Mouse (Mus musculus) erythroblast, embryonic 14.5 days (primary cell): Measurements from ENCODE around the gene Tmc6.

Source experiments
- GATA1 ChIP-seq: IDR thresholded peaks from 2 replicates; pipeline ENCODE4 v1.6.1; 2012; ENCODE audit warnings: low read length, inconsistent platforms, mixed read lengths
- TAL1 ChIP-seq: IDR thresholded peaks from 3 replicates; pipeline ENCODE4 v1.6.1; 2012; ENCODE audit warnings: low read length, inconsistent platforms, mixed read lengths

DNA sequence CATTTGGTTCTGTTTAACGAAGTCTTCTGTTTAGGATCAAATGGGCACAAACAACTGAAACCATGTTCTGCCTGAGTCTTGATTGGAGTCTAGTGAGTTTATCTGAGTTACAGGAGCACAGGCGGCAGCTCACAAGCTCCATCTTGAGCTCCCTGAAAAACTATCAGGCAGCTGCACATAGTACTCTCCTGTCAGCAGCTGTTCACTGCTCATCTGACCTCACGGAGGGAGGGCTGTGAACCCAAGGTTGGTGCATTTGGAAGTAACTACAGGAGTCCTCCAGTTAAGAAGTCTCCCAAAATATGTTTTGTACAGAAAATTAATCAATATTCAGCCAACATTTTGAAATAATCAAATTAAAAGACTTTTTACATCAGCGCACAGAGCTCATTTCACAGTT, 33.4 kb downstream of the Tmc6 start:
- TF ChIP-seq GATA1 (no peak), TAL1 (no peak)
